Mouse (Mus musculus) gastrocnemius, postnatal 36 days (tissue): ENCODE data around the gene Appbp2. TPM values are rescaled to one million over a fixed set of nuclear protein-coding genes. Genes with fewer than 3 reads are reported as not detected.
"Not testable (repeated sequence)": the region's sequence is repeated elsewhere in the genome, so short reads cannot be mapped to it uniquely, and the experiment has no call there.

Source experiments
- DNase-seq, 2 experiments: peaks; one replicate each; pipeline ENCODE4 v3.0.0; 2022
- intact Hi-C: fragments of 180-260 bp; cut with DNase I; formaldehyde crosslinking; loops from one replicate; pipeline ENCODE4 v1.15.1; 2025
- total RNA-seq, 2 experiments: library from RNA; stranded (reverse); gene quantifications; 2 replicates each; pipeline ENCODE4 v1.2.3; 2021

Gene Appbp2
- total RNA-seq, 2 experiments from 2014 or later, result 7.0 to 8.6 TPM

GRCm38 (mm10) chr11:85170058-85170740 is 64.7 kb downstream of the Appbp2 start, which contains the start of gene 1700125H20Rik:
TSS of gene 1700125H20Rik (plus strand) at chr11:85170404.
- intact Hi-C loops, result loop anchor here (2.0 kb wide), 1 partner anchor 93 kb away; no protein-coding TSS in a partner anchor
- DNase-seq, result peak; percentile 78 to 88

- DNase-seq, result no peak
- intact Hi-C loops, result no loop called here
Observed at GRCm38 (mm10) chr11:85167503-85167902, 67.4 kb downstream of the Appbp2 start.

GRCm38 (mm10) chr11:85164371-85164770 is 70.6 kb downstream of the Appbp2 start:
- no peak for DNase-seq

GRCm38 (mm10) chr11:85163014-85163413 is 71.9 kb downstream of the Appbp2 start:
- intact Hi-C loops, DNase-seq: not testable (repeated sequence)

More at GRCm38 (mm10) chr11:85164371-85164770, 70.6 kb downstream of the Appbp2 start:
- intact Hi-C loops, result no loop called here

DNA sequence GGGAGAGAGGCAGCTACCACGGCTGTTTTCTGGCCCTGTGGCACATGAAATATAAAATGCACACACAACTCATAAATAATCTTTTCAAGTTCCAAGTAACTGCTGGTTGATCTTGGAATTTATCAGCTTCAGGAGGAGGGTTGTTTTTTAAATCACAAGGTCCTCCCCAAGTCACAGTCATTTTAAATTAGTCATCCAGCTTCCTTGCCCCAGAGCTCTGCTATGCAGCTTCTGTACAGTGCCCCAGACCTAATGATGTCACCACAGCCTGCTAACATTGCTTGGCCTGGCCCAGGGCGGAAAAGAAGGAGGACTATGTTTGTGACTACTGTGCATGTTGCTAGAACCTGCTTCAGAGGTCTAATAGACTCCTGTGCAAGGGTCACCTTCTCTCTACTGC is 77.6 kb downstream of the Appbp2 start:
- intact Hi-C loops, result no loop called here
- DNase-seq, result no peak

GRCm38 (mm10) chr11:85152256-85152930 is 82.5 kb downstream of the Appbp2 start:
- intact Hi-C loops, result no loop called here
- no peak for DNase-seq

DNA sequence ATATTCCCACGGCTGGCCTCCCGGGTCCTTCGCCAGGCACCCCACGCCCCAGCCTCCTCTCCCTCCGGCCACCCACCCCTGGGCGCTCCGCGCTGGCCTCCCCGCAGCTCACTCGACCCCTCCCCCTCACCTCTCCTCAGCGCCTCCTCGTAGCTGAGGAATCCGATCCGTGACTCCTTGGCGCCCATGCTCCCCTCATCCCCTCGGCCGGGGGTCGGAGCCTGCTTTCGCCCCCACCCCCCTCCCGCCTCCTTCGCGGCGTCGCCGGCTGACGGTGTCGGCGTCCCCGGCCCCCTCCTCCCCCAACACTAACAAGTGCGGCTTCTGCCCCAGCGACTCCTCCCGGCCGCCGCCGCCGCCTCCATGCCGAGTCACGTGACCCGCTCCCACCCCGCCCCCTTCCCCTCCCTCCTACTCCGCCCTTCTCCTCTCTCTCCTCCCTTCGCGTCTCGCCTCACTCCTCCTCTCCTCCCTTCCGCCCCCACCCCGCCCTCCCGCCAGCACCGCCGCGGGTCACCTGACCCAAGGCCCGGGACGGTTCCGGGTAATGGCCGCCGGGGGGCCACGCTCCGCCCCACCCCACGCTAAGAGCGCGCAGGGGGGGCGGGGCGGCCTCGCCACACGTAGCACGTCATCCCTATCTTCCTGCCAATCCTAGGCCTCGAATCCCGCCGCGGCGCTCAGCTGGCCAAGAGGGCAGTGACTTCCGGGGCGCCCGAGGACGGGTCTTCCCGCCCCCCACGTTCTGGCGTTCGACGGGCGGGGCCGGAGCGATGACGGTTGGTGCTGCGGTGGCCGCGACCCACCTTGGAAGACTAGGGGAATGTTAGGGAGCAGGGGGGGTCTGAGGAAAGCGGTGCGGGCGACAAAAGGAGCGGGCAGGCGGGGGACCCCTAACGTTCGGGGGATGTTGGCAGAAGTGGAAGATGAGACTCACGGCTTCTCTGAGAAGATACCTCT is 95.1 kb downstream of the Appbp2 start, which contains the start of gene Usp32:
TSS of gene Usp32 (minus strand) at position 581 of the 960 bp plus-strand sequence.
- peak; percentile 89 to 95 for DNase-seq
- intact Hi-C loops, result no loop called here

DNA sequence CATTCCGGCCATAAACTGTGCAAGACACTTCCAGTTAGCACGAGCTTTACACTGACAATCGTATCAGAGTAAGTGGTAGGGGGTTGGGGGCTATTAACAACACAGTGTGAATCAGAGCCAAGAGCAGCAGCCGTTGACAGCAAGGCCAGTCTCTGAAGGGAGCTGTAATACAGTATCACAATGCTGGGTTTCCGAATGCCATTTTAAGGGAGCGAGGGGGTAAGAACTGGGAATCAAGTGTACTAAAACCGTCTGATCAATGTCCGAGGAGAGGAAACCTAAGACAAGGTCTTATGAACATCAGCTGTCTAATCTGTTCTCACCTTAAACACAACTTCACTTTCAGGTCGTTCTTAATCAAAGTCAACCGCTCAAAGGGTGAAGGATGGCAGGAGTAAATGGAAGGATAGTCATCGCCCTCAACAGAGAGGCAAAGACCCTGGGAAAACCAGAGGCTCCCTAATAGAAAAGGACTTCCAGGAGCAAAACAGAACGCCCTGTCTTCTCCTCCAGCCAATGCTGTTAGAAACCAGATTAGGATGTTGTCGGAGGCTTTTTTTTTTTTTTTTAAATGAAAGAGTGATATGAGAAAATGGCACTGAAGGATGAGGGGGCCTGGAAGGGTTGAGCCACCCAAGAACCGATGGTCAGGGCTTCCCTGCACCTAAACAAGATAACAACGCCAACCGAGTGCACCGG is 96.0 kb downstream of the Appbp2 start:
- no peak for DNase-seq
- intact Hi-C loops, result no loop called here

Other genes with a start within 250 kb of the Appbp2 start
- gene Usp32, start 95.0 kb downstream of the Appbp2 start, total RNA-seq, result 10 to 100 TPM in 1 of 2 experiments, 1 to 10 TPM in 1; 8.0 to 10.6 TPM
- not detected for gene 1700125H20Rik, start 64.7 kb downstream of the Appbp2 start, total RNA-seq
- 1 to 10 TPM; 4.5 to 7.1 TPM for gene Ppm1d, start 76.1 kb upstream of the Appbp2 start, total RNA-seq
- gene Bcas3, start 118.0 kb upstream of the Appbp2 start, total RNA-seq, result 10 to 100 TPM; 32.2 to 38.4 TPM